ENCODE assay signal across 20 mouse cellular contexts in genomic region chr2:113787882-113788281, GRCm38 (mm10).
"Had no signal": no experiment of that assay in that cellular context is flagged by ENCODE, and none has a peak within 500 bp of the region (broad histone marks: within the 10 kb centered on the region; RNA-seq: fewer than 3 reads in every experiment).

No protein-coding gene starts in this region.

- H3K9me3 ChIP-seq: midbrain, embryonic 10.5 days; midbrain, embryonic 12.5 days; neural tube, embryonic 13.5 days; neural tube, embryonic 15.5 days; stomach, embryonic 15.5 days had no signal

- DNase-seq: lung, embryonic 14.5 days; lung, postnatal 10 days; lung, postnatal 4 days; midbrain, embryonic 14.5 days; retina, postnatal 1 day; right cerebral cortex, adult 18-20 months; right cerebral cortex, postnatal 25 days; right cerebral cortex, postnatal 4 days; spleen, adult 18-20 months; thymus, adult 2 months; thymus, postnatal 25 days; thymus, postnatal 4 days had no signal

- ATAC-seq: midbrain, embryonic 16.5 days had no signal

- H3K27ac ChIP-seq: midbrain, embryonic 10.5 days; midbrain, embryonic 12.5 days; neural tube, embryonic 13.5 days; neural tube, embryonic 15.5 days; stomach, embryonic 15.5 days; stomach, postnatal 0 days had no signal

- H3K9ac ChIP-seq: lung, embryonic 14.5 days; midbrain, embryonic 12.5 days; neural tube, embryonic 13.5 days; neural tube, embryonic 15.5 days; stomach, embryonic 15.5 days had no signal

- H3K36me3 ChIP-seq: stomach, embryonic 15.5 days had no signal

- H3K4me2 ChIP-seq: lung, embryonic 14.5 days; midbrain, embryonic 12.5 days; neural tube, embryonic 13.5 days; neural tube, embryonic 15.5 days; stomach, embryonic 15.5 days had no signal

- H3K4me1 ChIP-seq: midbrain, embryonic 10.5 days; midbrain, embryonic 12.5 days; neural tube, embryonic 13.5 days; neural tube, embryonic 15.5 days; stomach, embryonic 15.5 days had no signal

- H3K4me3 ChIP-seq: midbrain, embryonic 10.5 days; midbrain, embryonic 12.5 days; myocyte; neural tube, embryonic 13.5 days; neural tube, embryonic 15.5 days; stomach, embryonic 15.5 days had no signal

- H3K27me3 ChIP-seq: midbrain, embryonic 12.5 days; neural tube, embryonic 13.5 days; neural tube, embryonic 15.5 days; stomach, embryonic 15.5 days had no signal
